Mouse (Mus musculus) left cerebral cortex, postnatal 36 days (tissue): ENCODE data around the gene Uhrf2. TPM values are rescaled to one million over a fixed set of nuclear protein-coding genes. Genes with fewer than 3 reads are reported as not detected.

Experiments
- DNase-seq, 2 experiments: peaks; one replicate each; pipeline ENCODE4 v3.0.0; 2021 to 2022; ENCODE audit warnings: low spot score in 2 of 2, mixed read lengths in 1 of 2
- intact Hi-C: fragments of 180-260 bp; cut with DNase I; formaldehyde crosslinking; loops from one replicate; pipeline ENCODE4 v1.15.1; 2025
- total RNA-seq, 2 experiments: library from RNA; stranded (reverse); gene quantifications; 2 replicates each; pipeline ENCODE4 v1.2.3; 2021

Gene Uhrf2
- total RNA-seq, 2 experiments from 2014 or later, result 44.1 to 59.1 TPM

DNA sequence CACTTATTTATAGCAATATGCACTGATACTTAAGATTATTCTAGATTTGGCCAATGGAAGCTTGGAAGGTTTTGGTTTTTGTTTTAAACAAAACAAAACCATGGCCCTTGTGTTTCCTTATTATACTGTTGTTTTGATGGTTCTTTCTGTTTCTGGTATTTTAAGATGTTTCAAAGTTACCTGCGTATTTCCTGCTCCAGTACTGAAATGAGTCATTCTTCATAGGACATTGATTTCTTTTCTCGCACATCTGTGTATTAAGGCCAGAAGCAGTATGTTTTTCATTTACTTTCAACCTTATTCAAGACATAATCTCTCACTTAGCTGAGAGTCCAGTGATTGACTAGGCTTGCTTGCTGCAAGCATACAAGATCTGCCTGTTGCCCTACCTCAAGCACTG, 13.4 kb downstream of the Uhrf2 start:
- intact Hi-C loops, result no loop called here
- no peak for DNase-seq

DNA sequence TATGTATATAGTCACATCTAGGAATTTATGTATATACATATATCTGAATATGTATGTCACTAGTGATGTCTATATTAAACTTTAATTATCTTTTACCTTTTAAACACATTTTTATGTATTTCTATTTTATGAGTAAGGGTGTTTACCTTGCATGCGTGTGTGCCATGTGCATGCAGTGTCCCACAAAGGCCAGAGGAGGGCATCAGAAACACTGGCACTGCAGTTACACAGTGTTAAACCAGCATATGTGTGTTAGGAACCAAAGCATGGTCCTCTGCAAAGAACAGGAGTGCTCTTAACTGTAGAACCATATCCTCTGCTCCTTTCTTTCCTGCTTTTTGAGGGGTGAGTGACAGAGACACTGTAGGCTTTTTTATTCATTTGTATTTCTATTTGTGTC, 14.3 kb downstream of the Uhrf2 start:
- intact Hi-C loops, result no loop called here
- no peak for DNase-seq

DNA sequence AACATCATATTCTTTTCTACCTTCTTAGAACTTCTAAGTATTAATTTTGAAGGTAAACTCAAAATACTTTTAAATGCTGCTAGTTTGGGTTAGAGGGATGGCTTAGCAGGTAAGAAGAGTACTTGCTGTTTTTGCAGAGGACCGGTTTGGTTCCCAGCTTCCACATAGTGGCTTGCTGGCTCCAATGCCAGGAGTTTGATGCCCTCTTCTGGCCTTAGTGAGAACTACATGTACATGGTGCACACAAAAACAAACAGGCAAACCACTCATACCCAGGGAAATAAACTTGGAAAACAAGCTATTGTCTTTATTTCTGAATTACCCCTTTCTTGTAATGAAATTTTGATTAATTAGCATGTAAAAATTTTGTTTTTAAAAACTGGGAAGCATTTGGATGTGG, 15.5 kb downstream of the Uhrf2 start:
- no peak for DNase-seq
- intact Hi-C loops, result no loop called here

DNA sequence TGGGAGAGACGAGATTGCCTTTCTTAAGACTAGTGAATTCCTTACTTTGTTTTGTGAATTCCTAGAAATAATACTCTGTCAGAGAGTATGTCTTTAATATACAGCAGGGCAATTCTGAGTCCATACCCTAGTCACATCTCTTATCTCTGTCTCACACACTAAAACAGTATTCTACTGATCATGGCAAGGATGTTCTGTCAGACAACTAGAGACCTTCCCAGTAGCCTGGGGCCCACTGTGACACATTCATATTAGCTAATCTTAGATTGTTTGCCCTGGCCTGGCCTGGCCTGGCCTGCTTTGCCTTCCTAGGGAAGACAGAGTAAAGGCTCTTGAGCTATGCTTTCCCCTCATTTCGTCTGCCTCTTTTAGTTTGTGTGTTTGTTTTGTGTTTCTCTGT, 20.3 kb downstream of the Uhrf2 start:
- intact Hi-C loops, result no loop called here
- DNase-seq, result no peak

DNA sequence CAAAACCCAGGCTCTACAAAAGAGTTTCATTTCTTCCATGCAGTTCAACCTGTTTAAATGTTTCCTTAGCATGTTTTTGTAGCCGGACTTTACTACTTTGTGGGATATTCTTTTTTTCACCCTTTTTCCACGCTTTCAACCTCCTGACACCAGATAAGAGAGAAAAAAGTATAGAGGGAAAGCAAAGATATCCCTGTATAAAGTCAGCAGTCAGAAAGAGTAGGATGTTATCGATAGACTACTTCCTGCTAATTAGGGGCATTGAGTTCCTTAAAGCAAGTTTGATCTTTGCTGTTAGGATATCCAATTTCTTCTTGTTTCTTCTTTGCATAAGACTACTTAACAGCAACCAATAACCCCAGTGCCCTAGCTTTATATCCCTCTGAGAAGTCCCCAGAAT, 21.2 kb downstream of the Uhrf2 start:
- intact Hi-C loops, result no loop called here
- DNase-seq, result no peak

DNA sequence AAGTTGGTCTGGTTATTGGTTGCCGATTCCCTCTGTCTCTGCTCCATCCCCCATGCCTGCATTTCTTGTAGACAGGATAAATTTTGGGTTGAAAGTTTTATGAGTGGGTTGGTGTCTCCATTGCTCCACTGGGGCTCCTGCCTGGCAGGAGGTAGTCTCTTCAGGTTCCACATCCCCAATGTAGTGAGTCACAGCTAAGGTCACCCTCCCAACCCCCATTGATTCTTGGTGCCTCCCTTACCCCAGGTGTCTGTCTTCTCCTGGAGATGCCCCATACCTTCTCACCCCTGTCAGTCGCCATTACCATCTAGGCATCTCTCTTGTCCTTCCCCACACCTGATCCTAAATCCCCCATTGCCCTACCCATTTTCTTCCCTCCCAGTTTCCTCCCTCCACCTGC, 23.9 kb downstream of the Uhrf2 start:
- intact Hi-C loops, result no loop called here
- DNase-seq, result no peak

DNA sequence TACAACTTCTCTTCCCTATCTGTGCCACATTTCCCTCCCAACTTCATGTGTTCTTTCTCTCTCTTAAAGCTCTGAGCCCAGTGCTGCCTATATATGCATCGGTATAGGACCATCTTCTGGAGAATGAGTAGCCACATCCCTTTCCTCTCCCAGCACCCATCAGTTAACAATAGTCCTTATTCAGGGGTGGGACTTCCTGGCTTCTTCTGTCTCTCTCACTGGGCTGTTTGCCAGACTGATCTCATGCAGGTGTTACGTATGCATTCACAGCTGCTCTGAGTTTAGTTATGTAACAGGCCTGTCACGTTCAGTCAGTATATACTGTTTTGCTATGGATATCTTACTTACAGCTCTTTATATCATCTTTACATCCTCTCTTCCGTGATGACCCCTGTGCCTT, 35.5 kb downstream of the Uhrf2 start:
- intact Hi-C loops, result no loop called here
- peak in 1 of 2 experiments; percentile 30 for DNase-seq

DNA sequence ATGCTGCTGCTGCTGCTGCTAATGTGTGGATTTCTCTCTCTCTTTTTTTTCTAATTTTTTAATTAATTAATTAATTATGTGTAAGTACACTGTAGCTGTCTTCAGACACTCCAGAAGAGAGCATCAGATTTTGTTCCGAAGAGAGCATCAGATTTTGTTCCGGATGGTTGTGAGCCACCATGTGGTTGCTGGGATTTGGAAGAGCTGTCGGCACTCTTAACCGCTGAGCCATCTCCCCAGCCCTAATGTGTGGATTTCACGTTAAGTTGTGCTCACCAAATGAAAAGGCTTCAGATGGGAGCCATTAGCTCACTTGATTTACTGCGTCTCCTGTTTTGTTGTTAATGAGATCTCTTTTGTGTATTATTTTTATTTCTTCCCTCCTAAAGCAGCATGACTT, 59.9 kb downstream of the Uhrf2 start:
- DNase-seq, result no peak
- intact Hi-C loops, result no loop called here

DNA sequence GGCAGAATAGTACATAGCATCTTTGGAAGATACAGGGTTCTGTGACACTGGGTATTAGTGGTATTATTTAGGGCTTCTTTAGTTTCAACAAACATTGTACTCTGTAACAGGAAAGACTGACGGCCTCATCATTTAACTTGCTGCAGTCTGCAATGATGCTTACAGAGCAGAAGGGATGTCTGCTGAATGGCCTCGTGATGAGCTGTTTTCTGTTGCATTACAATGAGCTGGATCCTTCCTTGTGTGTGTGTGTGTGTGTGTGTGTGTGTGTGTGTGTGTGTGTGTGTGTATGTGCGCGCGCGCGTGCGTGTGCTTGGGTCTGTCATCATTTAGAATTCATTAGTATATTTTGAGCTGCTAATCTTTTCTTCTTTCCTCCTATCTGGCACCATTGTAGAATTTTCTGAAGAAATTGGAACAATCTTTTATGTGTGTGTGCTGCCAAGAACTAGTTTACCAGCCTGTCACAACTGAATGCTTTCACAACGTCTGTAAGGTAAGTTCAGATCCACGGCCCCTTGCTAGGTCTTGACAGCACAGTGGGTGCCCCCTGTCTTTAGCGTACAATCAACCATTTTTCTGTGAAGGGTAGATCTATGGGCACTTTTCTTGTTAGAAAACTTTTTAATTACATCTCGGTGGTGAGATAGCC, 61.5 kb downstream of the Uhrf2 start:
- intact Hi-C loops, result no loop called here
- no peak for DNase-seq

DNA sequence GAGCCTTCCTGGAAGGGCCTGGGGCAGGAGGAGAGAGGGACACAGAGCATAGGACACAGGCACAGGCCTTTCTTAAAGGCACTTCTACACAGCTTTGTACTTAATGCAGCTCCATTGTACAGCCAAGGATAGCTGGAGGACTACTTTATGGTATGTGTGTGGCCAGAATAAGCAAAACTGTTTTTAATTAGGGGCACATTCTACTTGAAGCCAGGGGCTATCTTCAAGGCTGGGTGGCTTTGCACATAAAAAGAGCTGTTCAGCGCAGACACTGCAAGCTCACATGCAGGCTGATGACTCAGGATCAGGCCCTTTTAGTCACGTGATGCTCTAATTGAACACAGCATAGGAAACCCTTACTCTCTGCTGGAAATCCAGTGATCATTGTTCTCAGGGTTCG, 65.9 kb downstream of the Uhrf2 start:
- DNase-seq, result no peak
- intact Hi-C loops, result no loop called here

DNA sequence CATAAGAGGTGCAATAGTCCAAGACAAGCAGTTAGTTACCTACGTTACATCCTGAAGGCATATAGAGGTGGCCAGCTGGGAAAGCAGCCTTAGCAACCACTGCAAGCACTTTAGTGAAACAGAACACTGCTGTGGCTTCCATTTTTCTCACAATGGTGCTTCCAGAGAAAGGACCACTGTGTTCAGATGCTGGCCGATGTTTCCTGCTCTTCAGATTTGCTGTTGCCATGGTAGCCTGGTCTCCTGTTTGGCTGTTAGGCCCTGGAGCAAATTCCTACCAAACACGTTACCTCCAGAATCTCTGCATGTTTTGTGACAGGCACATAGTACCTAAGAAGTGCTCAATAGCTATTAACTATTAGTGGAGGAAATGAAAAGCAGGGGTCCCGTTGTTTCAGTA, 66.7 kb downstream of the Uhrf2 start:
- DNase-seq, result no peak

DNA sequence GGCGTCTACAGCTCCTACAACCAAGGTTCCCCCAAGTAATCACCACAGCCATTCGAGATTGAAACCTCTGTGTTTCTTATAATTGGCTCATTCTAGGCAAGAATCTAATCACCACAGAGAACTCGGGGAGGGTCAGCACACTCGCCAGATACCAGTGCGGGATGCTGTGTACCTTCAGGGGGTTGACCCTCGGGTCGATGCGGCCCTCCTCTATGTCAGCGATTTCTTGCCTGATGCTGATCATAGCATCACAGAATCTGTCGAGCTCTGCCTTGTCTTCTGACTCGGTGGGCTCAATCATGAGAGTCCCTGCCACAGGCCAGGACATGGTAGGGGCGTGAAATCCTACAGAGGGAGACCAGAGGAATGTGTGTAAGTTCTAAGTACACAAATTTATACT, 70.3 kb downstream of the Uhrf2 start:
- intact Hi-C loops, result no loop called here
- no peak for DNase-seq

More for the DNA sequence above, 66.7 kb downstream of the Uhrf2 start:
- intact Hi-C loops, result no loop called here

DNA sequence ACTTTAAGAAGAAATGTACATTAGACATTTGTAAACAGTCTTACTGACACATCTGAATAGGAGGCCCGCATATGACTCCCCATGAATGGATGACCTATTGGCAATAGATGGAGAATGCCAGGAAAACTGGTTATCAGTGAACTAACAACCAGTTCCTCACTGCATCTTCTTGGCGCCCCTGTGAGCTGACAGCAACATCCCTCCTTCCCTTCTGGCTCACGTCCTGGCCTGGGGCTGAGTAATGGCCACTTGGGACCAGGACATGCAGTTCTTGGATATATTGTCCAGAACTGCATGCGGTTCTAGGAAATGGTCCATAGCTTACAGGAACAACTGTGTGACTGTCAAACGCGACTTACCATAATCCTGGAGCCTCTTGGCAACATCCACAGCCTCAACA, 72.3 kb downstream of the Uhrf2 start:
- intact Hi-C loops, result no loop called here
- DNase-seq, result no peak

DNA sequence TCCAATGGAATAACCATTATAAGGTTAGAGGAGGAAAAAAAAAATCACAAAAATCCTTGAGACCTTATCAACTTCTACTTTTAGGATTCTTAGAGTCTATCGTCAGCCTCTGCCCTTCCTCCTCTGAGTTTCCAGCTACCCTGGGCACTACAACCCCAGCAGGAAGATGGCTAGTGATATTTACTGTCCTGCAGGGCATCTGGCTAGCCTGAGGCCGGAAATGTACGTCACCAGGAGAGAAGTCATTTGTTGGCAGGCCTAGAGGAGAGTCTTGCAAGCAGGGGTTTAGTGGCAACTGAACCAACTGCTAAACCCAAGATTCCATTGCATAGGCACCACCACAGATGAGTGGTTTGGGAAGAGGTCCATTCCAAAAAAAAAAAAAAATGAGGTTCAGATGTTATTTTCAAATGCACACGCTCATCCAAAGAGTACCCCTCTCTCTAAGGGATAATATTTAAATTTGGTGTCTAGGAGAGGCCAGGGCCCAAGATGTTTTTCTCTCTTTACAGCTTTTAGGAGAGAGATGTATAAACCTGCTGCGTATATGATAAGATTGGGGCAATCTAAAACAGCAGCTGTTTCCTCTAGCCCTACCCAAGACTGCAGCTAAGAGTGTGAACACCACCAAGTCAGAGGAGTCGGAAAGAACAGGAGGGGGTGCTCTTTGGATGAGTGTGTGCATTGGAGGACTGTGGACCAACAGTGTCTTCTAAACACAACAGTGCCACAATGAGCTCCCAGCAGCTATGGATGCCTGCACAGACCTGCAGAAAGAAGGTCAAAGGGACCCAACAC, 74.9 kb downstream of the Uhrf2 start:
- intact Hi-C loops, result no loop called here

DNA sequence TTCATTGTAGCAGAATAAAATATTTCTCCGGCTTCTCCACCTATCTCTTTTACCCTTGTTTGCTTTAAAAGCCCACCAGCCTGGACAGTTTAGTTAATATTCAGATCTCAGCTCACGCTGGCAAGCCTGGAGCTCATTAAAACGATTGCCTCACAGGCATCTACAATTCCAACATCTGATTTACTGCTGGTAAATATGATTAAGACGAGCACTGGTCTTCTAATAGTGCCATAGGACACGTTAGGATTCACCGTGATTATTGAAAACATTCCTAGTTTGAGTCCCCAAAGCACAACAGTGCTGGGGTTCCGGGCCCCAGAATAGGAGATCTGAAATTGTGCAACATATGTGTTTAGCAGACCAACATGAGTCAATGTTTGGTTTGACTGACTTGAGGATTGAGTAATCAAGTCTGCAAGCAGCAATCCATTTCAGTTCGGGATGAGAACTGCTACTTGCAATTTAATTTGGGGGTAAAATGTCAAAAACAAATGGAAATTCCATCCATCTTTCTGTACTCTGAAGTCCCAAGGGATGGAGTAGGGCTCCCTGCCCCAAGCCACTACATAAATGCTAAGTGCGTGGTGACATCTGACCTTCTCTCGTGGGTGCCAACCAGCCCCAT, 77.0 kb downstream of the Uhrf2 start:
- intact Hi-C loops, result no loop called here
- no peak for DNase-seq

More for the DNA sequence above, 74.9 kb downstream of the Uhrf2 start:
- DNase-seq, result no peak

DNA sequence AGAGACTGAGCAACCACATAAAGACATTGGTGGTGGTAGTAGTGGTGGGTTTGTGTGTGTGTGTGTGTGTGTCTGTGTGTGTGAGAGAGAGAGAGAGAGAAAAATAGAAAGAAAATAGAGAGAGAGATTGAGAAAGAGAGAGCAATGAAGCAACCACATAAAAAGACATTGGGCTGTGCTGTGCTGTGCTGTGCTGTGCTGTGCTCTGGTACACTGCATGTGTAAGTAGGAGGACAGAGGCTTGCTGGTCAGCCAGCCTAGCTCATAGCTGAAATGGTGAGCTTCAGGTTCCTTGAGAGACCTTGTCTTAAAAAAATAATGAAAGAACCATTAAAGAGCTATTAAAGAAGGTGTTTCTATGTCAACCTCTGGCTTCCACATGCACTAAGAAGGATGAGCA, 78.3 kb downstream of the Uhrf2 start:
- intact Hi-C loops, result no loop called here
- no peak for DNase-seq

DNA sequence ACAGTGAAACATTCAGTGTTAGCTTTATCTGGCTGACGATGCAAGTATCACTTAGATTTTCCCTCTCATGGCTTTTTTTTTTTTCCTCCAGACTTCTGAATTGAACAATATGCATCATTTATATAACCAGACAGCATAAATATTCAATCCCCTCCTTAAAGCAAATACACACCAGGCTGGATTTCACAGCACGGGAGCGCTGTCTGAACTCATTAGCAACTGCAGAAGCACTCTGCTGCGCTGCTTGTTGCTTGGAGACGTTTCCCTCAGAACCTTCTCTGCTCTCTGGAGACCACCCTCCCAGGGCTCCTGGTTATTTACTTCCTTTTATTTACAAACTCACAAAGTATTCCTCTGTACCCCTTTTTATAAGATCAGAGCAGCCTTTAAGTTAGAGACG, 78.8 kb downstream of the Uhrf2 start:
- intact Hi-C loops, result no loop called here
- no peak for DNase-seq

DNA sequence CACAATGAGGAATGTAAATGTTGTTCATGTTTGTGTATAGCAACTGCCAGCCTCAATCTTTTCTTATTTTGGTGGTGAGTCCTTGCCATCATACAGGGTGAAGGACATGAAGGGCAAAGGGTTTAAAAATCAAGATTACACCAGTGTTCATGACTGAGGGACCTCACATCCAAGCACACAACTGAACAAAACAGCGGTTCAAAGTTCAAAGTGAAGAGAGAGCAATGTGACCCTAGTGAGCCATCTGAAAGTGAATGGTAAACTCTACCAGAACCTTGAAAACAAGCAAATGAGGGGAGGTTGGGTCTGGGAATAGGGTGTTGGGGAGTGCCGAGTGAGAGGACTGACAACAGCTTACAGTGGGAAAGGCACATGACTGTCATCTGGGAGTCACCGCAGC, 81.1 kb downstream of the Uhrf2 start:
- intact Hi-C loops, result no loop called here
- no peak for DNase-seq

DNA sequence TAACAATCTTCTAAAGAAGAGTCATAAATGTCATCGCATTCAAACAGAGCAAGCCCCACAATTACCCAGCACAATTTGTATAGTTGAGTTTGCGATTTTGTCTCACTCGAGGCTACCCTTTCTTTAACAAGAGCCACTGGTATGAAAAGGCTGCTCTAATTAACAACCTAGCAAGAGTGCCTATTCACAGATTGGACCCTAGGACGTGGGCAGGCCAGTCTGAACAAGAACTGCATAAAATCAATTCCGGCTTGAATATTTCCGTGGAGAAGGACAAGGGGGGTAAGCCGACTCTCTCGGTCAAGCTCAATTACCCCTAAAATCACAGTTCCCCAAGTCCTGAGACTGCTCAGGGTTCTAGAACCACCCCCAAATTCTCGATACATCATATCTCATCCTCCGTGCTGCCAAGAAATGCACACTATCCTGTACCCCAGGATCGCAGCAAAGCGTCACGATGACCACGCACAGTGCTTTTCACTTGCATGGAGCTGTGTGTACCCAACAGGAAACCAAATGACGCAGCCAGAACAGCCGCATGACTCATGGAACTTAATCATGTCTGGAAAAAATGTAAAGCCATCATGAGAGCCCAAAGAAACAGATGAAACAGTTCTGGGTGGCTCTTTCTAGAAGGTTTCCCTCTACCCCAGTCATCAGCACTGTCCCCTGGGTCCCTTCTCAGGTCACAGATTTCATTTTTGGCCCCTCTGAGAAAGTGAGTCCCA, 82.8 kb downstream of the Uhrf2 start:
- DNase-seq, result no peak
- intact Hi-C loops, result no loop called here

DNA sequence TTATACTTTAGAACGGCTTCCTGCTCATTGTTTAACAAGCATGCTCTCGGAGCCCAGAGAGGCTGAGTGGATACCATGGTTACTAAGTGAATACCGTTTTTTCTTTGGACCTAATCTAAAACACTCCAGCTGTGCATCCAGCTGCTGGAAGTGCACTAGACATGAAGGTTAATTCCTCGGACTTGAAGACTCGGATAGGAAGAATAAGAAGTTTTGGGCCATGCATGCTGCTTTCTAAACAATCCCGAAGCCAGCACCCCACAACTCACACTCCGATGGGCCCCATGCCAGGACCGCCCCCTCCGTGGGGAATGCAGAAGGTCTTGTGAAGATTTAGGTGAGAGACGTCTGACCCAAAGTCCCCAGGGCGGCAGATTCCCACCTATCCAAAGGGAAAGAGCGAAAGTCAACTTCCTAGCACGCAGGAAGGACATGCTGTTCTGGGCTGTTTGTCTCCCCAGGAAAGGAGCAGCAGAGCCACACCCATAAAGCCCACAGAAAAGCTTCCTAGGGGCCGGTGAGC, 84.7 kb downstream of the Uhrf2 start:
- intact Hi-C loops, result loop anchor here (5.0 kb wide), 1 partner anchor 83 kb away; the partner anchor contains the start of gene Uhrf2
- DNase-seq, result no peak
